Mouse (Mus musculus) liver, adult 2 months (tissue): ENCODE results near the gene Nfatc3. TPM values are rescaled to one million over a fixed set of nuclear protein-coding genes. Genes with fewer than 3 reads are reported as not detected.

Experiments used
- DNase-seq: peaks from one replicate; pipeline ENCODE4 v3.0.0-alpha.2; 2011; ENCODE audit warnings: low read depth, low spot score; ENCODE audit errors: extremely low read depth
- H3K27ac ChIP-seq: fragments of 200-500 bp; replicated peaks from 2 replicates; pipeline ENCODE4 v1.5.1; 2012; ENCODE audit warnings: low read depth, mild to moderate bottlenecking, control low read depth, inconsistent platforms, low read length; ENCODE audit not compliant: insufficient read depth
- H3K27me3 ChIP-seq: fragments of 200-500 bp; 2 replicates; pipeline ENCODE4 v1.6.1; 2012; ENCODE audit warnings: mild to moderate bottlenecking, moderate library complexity, low read length, inconsistent platforms; ENCODE audit not compliant: control insufficient read depth, insufficient read depth
- H3K36me3 ChIP-seq: fragments of 200-500 bp; 2 replicates; pipeline ENCODE4 v1.6.1; 2012; ENCODE audit warnings: low read length, inconsistent platforms; ENCODE audit not compliant: control insufficient read depth, insufficient read depth
- H3K4me1 ChIP-seq: fragments of 200-500 bp; 2 replicates; pipeline ENCODE4 v1.6.1; 2011; ENCODE audit warnings: low read length; ENCODE audit not compliant: control insufficient read depth, insufficient read depth
- H3K4me3 ChIP-seq: fragments of 200-500 bp; 2 replicates; pipeline ENCODE4 v1.5.1; 2011; ENCODE audit warnings: low read depth, mild to moderate bottlenecking, control low read depth, low read length, moderate library complexity; ENCODE audit not compliant: insufficient read depth
- H3K79me2 ChIP-seq: fragments of 200-500 bp; 2 replicates; pipeline ENCODE4 v1.6.1; 2012; ENCODE audit warnings: inconsistent platforms, mild to moderate bottlenecking, low read length, moderate library complexity; ENCODE audit not compliant: control insufficient read depth, insufficient read depth
- H3K9ac ChIP-seq: fragments of 200-500 bp; 2 replicates; pipeline ENCODE4 v1.6.1; 2012; ENCODE audit warnings: low read depth, mild to moderate bottlenecking, control low read depth, inconsistent platforms, low read length
- CTCF ChIP-seq: fragments of 200-500 bp; IDR thresholded peaks from 2 replicates; pipeline ENCODE4 v1.5.1; 2011; ENCODE audit warnings: low read depth, low read length, control low read depth
- POLR2A ChIP-seq: fragments of 200-500 bp; IDR thresholded peaks from 2 replicates; pipeline ENCODE4 v1.6.1; 2011; ENCODE audit warnings: low read length, control low read depth; ENCODE audit not compliant: insufficient read depth; ENCODE audit errors: extremely low read depth
- WGBS: fragments of 180-500 bp; shearing (Covaris S2); methylation state at CpG from one replicate; pipeline ENCODE4 v1.1.7; 2018; 5-methylcytosine and 5-hydroxymethylcytosine counted together
- polyA plus RNA-seq: library from polyadenylated mRNA; depleted of rRNA; stranded (reverse); fragments of >200 nt; gene quantifications from 2 replicates; pipeline ENCODE4 v1.2.3, GENCODE M21; 2012
- total RNA-seq: library from RNA; depleted of rRNA; stranded (reverse); fragments of >200 nt; gene quantifications from 2 replicates; pipeline ENCODE4 v1.2.3, GENCODE M21; 2014

Nfatc3 gene
- total and polyA plus RNA-seq, 2 experiments = 8.5 to 13.3 TPM

DNA sequence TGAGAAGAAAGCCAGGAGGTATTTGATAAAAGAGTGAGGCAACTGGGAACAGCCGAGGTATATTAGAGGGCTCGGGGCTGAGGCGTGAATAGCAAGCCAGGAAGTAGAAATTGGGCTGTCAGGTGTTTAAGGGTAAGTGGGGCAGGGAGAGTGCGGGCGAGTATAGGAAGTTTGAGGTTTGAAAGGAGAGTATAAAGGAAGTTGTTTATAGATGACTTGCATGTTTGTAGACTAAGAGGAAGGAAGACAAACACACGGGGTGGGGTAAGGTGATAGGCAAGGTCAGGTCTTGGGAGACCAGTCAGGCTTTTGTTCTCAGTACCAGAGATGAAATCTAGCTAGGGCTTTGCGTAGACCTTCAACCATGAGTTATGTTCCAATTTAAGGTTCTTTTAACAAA is 41.5 kb upstream of the Nfatc3 start:
- TF ChIP-seq CTCF (no peak), POLR2A (no peak)
- H3K4me3 ChIP-seq = no peak overlapping the region
- H3K27me3 ChIP-seq = no peaks in the 10 kb centered on the region
- no peaks in the 10 kb centered on the region for H3K79me2 ChIP-seq
- DNase-seq = no peak
- no peak overlapping the region for H3K9ac ChIP-seq
- H3K27ac ChIP-seq = no peak overlapping the region
- WGBS = 80% methylated on average over 7 of the region's 7 CpGs
- H3K36me3 ChIP-seq = peaks cover 4% of the 10 kb centered on the region; the same call in 1 of the 2 replicates
- no peaks in the 10 kb centered on the region for H3K4me1 ChIP-seq

DNA sequence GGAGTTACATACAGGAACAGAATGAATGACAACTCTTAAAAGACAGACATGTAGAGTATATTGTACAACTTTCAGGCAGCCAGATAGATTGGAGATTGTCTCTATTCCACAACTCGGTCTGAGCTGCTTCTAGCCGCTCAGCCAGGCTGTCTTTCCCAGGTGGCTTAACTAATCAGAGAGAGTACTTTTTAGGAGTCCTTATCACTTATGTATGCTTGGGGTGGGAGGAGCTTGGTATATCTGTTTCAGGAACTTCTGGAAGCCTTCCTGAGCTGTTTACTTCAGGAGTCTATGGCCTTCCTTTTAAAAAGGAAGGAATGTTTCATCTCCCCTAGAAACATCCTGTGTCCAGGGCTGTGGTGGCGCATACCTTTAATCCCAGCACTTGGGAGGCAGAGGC is 40.6 kb upstream of the Nfatc3 start:
- Histone ChIP-seq H3K36me3 (peaks cover 4% of the 10 kb centered on the region; the same call in 1 of the 2 replicates), H3K9ac (no peak overlapping the region), H3K79me2 (no peaks in the 10 kb centered on the region), H3K4me3 (no peak overlapping the region), H3K27ac (no peak overlapping the region), H3K27me3 (no peaks in the 10 kb centered on the region), H3K4me1 (no peaks in the 10 kb centered on the region)
- 88% methylated on average over 3 of the region's 3 CpGs for WGBS
- TF ChIP-seq CTCF (no peak), POLR2A (no peak)
- no peak for DNase-seq

DNA sequence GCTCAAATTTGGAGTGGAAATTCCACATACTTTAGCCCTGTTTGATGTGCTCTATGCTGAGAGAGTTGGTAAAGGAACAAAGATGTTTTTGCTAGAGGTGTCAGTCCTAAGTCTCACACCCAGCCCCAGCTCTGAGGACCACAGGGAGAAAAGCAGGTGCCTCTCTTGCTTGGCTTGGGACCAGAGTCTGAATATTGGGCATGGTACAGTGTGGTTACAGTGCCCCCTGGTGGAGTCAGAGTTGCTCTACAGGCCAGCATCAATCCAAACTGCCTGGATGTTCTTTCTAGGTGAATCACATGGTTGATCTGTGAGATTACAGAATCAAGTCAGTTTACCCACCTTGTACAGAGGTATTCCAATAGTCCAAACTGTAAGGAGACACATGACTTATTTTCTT is 36.2 kb upstream of the Nfatc3 start:
- H3K4me1 ChIP-seq = no peaks in the 10 kb centered on the region
- H3K36me3 ChIP-seq = no peaks in the 10 kb centered on the region; the same call in 1 of the 2 replicates
- H3K4me3 ChIP-seq = no peak overlapping the region
- H3K79me2 ChIP-seq = no peaks in the 10 kb centered on the region
- no peak overlapping the region for H3K9ac ChIP-seq
- H3K27ac ChIP-seq = no peak overlapping the region
- no peaks in the 10 kb centered on the region for H3K27me3 ChIP-seq
- DNase-seq = peak; percentile 50
- no peak for TF ChIP-seq POLR2A
- TF ChIP-seq CTCF = peak; percentile 87

DNA sequence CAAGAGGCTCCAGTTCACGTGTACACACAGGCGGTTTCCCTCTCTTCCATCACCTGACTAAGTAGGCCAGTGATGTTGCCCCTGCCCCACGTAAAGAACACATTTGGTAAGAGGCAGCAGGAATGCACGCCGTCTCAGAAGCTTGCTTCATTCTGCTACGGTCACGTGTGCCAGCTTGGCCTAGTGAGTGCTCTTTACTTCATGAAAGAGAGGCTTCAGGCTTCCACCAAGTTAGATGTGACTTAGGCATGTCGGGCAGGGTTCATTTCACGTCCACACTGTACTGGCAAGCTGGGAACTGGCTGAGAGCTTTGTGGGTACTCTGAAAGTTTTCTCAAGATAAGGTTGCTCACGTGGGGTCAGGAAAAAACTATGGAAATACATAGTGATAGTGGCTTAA is 19.9 kb upstream of the Nfatc3 start:
- Histone ChIP-seq H3K9ac (no peak overlapping the region), H3K27ac (no peak overlapping the region), H3K79me2 (no peaks in the 10 kb centered on the region), H3K4me1 (no peaks in the 10 kb centered on the region), H3K27me3 (no peaks in the 10 kb centered on the region), H3K36me3 (peaks cover 2% of the 10 kb centered on the region; the same call in 1 of the 2 replicates), H3K4me3 (no peak overlapping the region)
- no peak for TF ChIP-seq CTCF
- no peak for TF ChIP-seq POLR2A
- 95% methylated on average over 10 of the region's 10 CpGs for WGBS
- DNase-seq = no peak

DNA sequence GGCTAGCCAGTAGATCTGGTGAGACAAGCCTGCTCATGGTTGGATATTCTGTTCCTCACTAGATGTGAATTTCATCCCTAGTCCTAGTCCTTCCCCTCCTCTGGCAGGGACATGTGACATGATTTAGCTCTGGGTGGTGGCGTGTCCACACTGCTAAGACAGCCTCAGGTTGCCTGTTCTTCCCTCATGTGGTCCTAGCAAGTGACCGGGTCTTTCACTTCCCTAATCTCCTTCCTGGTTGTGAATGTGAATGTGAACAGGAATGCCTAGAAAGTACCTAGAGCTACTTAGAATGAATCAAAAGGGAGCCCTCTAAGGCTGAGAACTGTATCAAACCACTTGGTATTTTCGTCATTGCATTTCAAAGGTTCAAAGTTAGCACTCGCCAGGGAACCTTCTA is 19.0 kb upstream of the Nfatc3 start:
- H3K27me3 ChIP-seq = no peaks in the 10 kb centered on the region
- H3K79me2 ChIP-seq = no peaks in the 10 kb centered on the region
- no peak for DNase-seq
- H3K36me3 ChIP-seq = peaks cover 2% of the 10 kb centered on the region; the same call in 1 of the 2 replicates
- H3K4me3 ChIP-seq = no peak overlapping the region
- no peak overlapping the region for H3K27ac ChIP-seq
- no peak overlapping the region for H3K9ac ChIP-seq
- TF ChIP-seq CTCF = no peak
- no peak for TF ChIP-seq POLR2A
- no peaks in the 10 kb centered on the region for H3K4me1 ChIP-seq
- 89% methylated on average over 4 of the region's 4 CpGs for WGBS

DNA sequence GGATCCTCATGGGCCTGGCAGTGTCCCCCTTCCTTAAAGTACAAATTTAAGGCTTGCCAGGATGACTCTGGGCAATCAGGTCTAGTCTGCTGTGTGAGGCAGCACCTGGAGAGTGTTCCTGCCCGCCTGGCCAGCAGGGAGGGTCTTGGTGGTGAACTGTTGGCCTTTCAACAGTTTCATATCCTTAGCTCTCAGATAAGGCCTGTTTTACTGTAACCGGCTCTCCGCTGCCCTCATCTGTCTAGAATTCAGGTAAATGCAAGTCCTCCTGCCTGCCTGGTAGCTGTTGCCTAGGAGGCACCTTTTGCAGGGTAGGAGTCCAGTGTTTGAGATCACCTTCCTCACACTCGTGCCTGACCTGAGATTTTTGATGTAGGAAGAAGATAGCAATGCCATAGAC is 18.4 kb upstream of the Nfatc3 start:
- H3K9ac ChIP-seq = no peak overlapping the region
- H3K27me3 ChIP-seq = no peaks in the 10 kb centered on the region
- no peak for DNase-seq
- H3K4me3 ChIP-seq = no peak overlapping the region
- no peak overlapping the region for H3K27ac ChIP-seq
- H3K36me3 ChIP-seq = peaks cover 6% of the 10 kb centered on the region; the same call in 1 of the 2 replicates
- H3K79me2 ChIP-seq = no peaks in the 10 kb centered on the region
- TF ChIP-seq CTCF = no peak
- TF ChIP-seq POLR2A = no peak
- WGBS = 86% methylated on average over 4 of the region's 4 CpGs
- no peaks in the 10 kb centered on the region for H3K4me1 ChIP-seq
